Mouse (Mus musculus): ENCODE measurements around the gene Dop1a. TPM values are rescaled to one million over a fixed set of nuclear protein-coding genes. Genes with fewer than 3 reads are reported as not detected.

Gene Dop1a
- polyA plus RNA-seq, 1 experiment from 2014 or later = 6.7 TPM

- H3K4me3 ChIP-seq = peak overlapping the region; percentile 32; the same call in 1 of the 2 replicates
- H3K9me3 ChIP-seq (replicated peaks) = no peaks in the 10 kb centered on the region
- 3% methylated on average over 13 of the region's 13 CpGs for WGBS
- DNase-seq (ENCODE audit: low spot score) = peak; percentile 77
- peaks cover 26% of the 10 kb centered on the region; the same call in 1 of the 2 replicates for H3K27me3 ChIP-seq (ENCODE audit: low read depth, poor library complexity, severe bottlenecking)
- H3K4me1 ChIP-seq = peaks cover 35% of the 10 kb centered on the region
- no peak overlapping the region for H3K27ac ChIP-seq (replicated peaks)
- H3K36me3 ChIP-seq = no peaks in the 10 kb centered on the region
Measured at GRCm38 (mm10) chr9:86451617-86452016, 15.3 kb upstream of the Dop1a start.

- Histone ChIP-seq H3K4me3 (no peak overlapping the region), H3K4me1 (peaks cover 21% of the 10 kb centered on the region), H3K27ac (replicated peaks) (no peak overlapping the region), H3K9me3 (replicated peaks) (no peaks in the 10 kb centered on the region), H3K27me3 (ENCODE audit: low read depth, poor library complexity, severe bottlenecking) (peaks cover 6% of the 10 kb centered on the region; the same call in 1 of the 2 replicates), H3K36me3 (no peaks in the 10 kb centered on the region)
- WGBS = 84% methylated on average over 3 of the region's 3 CpGs
- DNase-seq (ENCODE audit: low spot score) = no peak
Measured at GRCm38 (mm10) chr9:86453626-86454025, 13.3 kb upstream of the Dop1a start.

- peak; percentile 86 for DNase-seq (ENCODE audit: low spot score)
Measured at GRCm38 (mm10) chr9:86464151-86465105, 2.5 kb upstream of the Dop1a start, which contains the start of gene Ube2cbp. Gene Ube2cbp, minus strand, starts transcription at chr9:86464950.

GRCm38 (mm10) chr9:86475956-86476355, 9.0 kb downstream of the Dop1a start:
- H3K27ac ChIP-seq (replicated peaks) = no peak overlapping the region
- H3K4me3 ChIP-seq = no peak overlapping the region
- DNase-seq (ENCODE audit: low spot score) = no peak
- no peaks in the 10 kb centered on the region for H3K4me1 ChIP-seq
- no peaks in the 10 kb centered on the region for H3K27me3 ChIP-seq (ENCODE audit: low read depth, poor library complexity, severe bottlenecking)
- no peaks in the 10 kb centered on the region for H3K9me3 ChIP-seq (replicated peaks)
- H3K36me3 ChIP-seq = no peaks in the 10 kb centered on the region
- WGBS = 90% methylated on average over 4 of the region's 4 CpGs

More at GRCm38 (mm10) chr9:86464151-86465105, 2.5 kb upstream of the Dop1a start, which contains the start of gene Ube2cbp:
- peaks cover 23% of the 10 kb centered on the region for H3K27me3 ChIP-seq (ENCODE audit: low read depth, poor library complexity, severe bottlenecking)
- peaks cover 16% of the 10 kb centered on the region for H3K4me1 ChIP-seq
- no peaks in the 10 kb centered on the region for H3K36me3 ChIP-seq
- peak within 1 kb of the TSS; percentile 91 for H3K27ac ChIP-seq (replicated peaks)
- H3K9me3 ChIP-seq (replicated peaks) = no peaks in the 10 kb centered on the region
- peak within 1 kb of the TSS; percentile 62 for H3K4me3 ChIP-seq
- WGBS = 3% methylated on average over 70 of the region's 70 CpGs

- Histone ChIP-seq H3K9me3 (replicated peaks) (no peaks in the 10 kb centered on the region), H3K4me1 (no peaks in the 10 kb centered on the region), H3K36me3 (no peaks in the 10 kb centered on the region), H3K4me3 (no peak overlapping the region), H3K27ac (replicated peaks) (no peak overlapping the region), H3K27me3 (ENCODE audit: low read depth, poor library complexity, severe bottlenecking) (no peaks in the 10 kb centered on the region)
- no peak for DNase-seq (ENCODE audit: low spot score)
- WGBS = 87% methylated on average over 5 of the region's 5 CpGs
Measured at GRCm38 (mm10) chr9:86476763-86477162, 9.8 kb downstream of the Dop1a start.

- H3K9me3 ChIP-seq (replicated peaks) = no peaks in the 10 kb centered on the region
- no peaks in the 10 kb centered on the region for H3K36me3 ChIP-seq
- no peaks in the 10 kb centered on the region for H3K27me3 ChIP-seq (ENCODE audit: low read depth, poor library complexity, severe bottlenecking)
- WGBS = 90% methylated on average over 5 of the region's 5 CpGs
- H3K4me3 ChIP-seq = no peak overlapping the region
- no peak overlapping the region for H3K27ac ChIP-seq (replicated peaks)
- H3K4me1 ChIP-seq = no peaks in the 10 kb centered on the region
- DNase-seq (ENCODE audit: low spot score) = no peak
Measured at GRCm38 (mm10) chr9:86478414-86479093, 11.6 kb downstream of the Dop1a start.

- no peaks in the 10 kb centered on the region for H3K9me3 ChIP-seq (replicated peaks)
- no peak overlapping the region for H3K27ac ChIP-seq (replicated peaks)
- no peaks in the 10 kb centered on the region for H3K36me3 ChIP-seq
- no peaks in the 10 kb centered on the region for H3K4me1 ChIP-seq
- no peaks in the 10 kb centered on the region for H3K27me3 ChIP-seq (ENCODE audit: low read depth, poor library complexity, severe bottlenecking)
- 85% methylated on average over 1 of the region's 1 CpGs for WGBS
- H3K4me3 ChIP-seq = no peak overlapping the region
- no peak for DNase-seq (ENCODE audit: low spot score)
Measured at GRCm38 (mm10) chr9:86482236-86482635, 15.3 kb downstream of the Dop1a start.

- Histone ChIP-seq H3K4me3 (no peak overlapping the region), H3K9me3 (replicated peaks) (no peaks in the 10 kb centered on the region), H3K27me3 (ENCODE audit: low read depth, poor library complexity, severe bottlenecking) (no peaks in the 10 kb centered on the region), H3K36me3 (0 out of 2 replicates have a peak, but pooled peaks cover 4% of the 10 kb centered on the region), H3K4me1 (no peaks in the 10 kb centered on the region), H3K27ac (replicated peaks) (no peak overlapping the region)
- DNase-seq (ENCODE audit: low spot score) = no peak
- WGBS = 93% methylated on average over 2 of the region's 2 CpGs
Measured at GRCm38 (mm10) chr9:86491740-86492139, 24.8 kb downstream of the Dop1a start.

- no peak for DNase-seq (ENCODE audit: low spot score)
- WGBS = 90% methylated on average over 4 of the region's 4 CpGs
- Histone ChIP-seq H3K36me3 (0 out of 2 replicates have a peak, but pooled peaks cover 4% of the 10 kb centered on the region), H3K9me3 (replicated peaks) (no peaks in the 10 kb centered on the region), H3K27ac (replicated peaks) (no peak overlapping the region), H3K4me3 (no peak overlapping the region), H3K4me1 (no peaks in the 10 kb centered on the region), H3K27me3 (ENCODE audit: low read depth, poor library complexity, severe bottlenecking) (no peaks in the 10 kb centered on the region)
Measured at GRCm38 (mm10) chr9:86496261-86496660, 29.3 kb downstream of the Dop1a start.

GRCm38 (mm10) chr9:86499083-86499482, 32.1 kb downstream of the Dop1a start:
- Histone ChIP-seq H3K27me3 (ENCODE audit: low read depth, poor library complexity, severe bottlenecking) (no peaks in the 10 kb centered on the region), H3K36me3 (no peaks in the 10 kb centered on the region), H3K4me3 (no peak overlapping the region), H3K27ac (replicated peaks) (no peak overlapping the region), H3K9me3 (replicated peaks) (no peaks in the 10 kb centered on the region), H3K4me1 (no peaks in the 10 kb centered on the region)
- 91% methylated on average over 3 of the region's 3 CpGs for WGBS
- DNase-seq (ENCODE audit: low spot score) = no peak

- Histone ChIP-seq H3K27me3 (ENCODE audit: low read depth, poor library complexity, severe bottlenecking) (no peaks in the 10 kb centered on the region), H3K4me3 (no peak overlapping the region), H3K27ac (replicated peaks) (no peak overlapping the region), H3K4me1 (no peaks in the 10 kb centered on the region), H3K9me3 (replicated peaks) (no peaks in the 10 kb centered on the region), H3K36me3 (no peaks in the 10 kb centered on the region)
- 89% methylated on average over 4 of the region's 4 CpGs for WGBS
- no peak for DNase-seq (ENCODE audit: low spot score)
Measured at GRCm38 (mm10) chr9:86507437-86507836, 40.5 kb downstream of the Dop1a start.

- no peak for DNase-seq (ENCODE audit: low spot score)
- H3K4me3 ChIP-seq = no peak overlapping the region
Measured at GRCm38 (mm10) chr9:86513733-86514132, 46.8 kb downstream of the Dop1a start.

More at GRCm38 (mm10) chr9:86513733-86514132, 46.8 kb downstream of the Dop1a start:
- H3K36me3 ChIP-seq = peaks cover 15% of the 10 kb centered on the region
- H3K4me1 ChIP-seq = no peaks in the 10 kb centered on the region
- WGBS = 71% methylated on average over 5 of the region's 5 CpGs
- no peaks in the 10 kb centered on the region for H3K9me3 ChIP-seq (replicated peaks)
- no peak overlapping the region for H3K27ac ChIP-seq (replicated peaks)
- no peaks in the 10 kb centered on the region for H3K27me3 ChIP-seq (ENCODE audit: low read depth, poor library complexity, severe bottlenecking)
